Mouse (Mus musculus) kidney, postnatal 4 days (tissue): ENCODE measurements around the gene Agr3.
A peak's percentile ranks its signal among the peaks of the same experiment; 100 is the strongest.

Experiments
- DNase-seq, 2 experiments: peaks; one replicate each; pipeline ENCODE4 v3.0.0; 2021; ENCODE audit warnings: mixed read lengths in 2 of 2

Gene Agr3

GRCm38 (mm10) chr12:35925402-35925801 is at the start of gene Agr3:
Gene Agr3 (plus strand): TSS chr12:35925620.
- DNase-seq = no peak

GRCm38 (mm10) chr12:35884892-35885558 is 40.4 kb upstream of the Agr3 start:
- peak; percentile 56 to 62 for DNase-seq

GRCm38 (mm10) chr12:35889383-35889782 is 36.0 kb upstream of the Agr3 start:
- DNase-seq = no peak

GRCm38 (mm10) chr12:35890756-35891155 is 34.7 kb upstream of the Agr3 start:
- DNase-seq = no peak

DNA sequence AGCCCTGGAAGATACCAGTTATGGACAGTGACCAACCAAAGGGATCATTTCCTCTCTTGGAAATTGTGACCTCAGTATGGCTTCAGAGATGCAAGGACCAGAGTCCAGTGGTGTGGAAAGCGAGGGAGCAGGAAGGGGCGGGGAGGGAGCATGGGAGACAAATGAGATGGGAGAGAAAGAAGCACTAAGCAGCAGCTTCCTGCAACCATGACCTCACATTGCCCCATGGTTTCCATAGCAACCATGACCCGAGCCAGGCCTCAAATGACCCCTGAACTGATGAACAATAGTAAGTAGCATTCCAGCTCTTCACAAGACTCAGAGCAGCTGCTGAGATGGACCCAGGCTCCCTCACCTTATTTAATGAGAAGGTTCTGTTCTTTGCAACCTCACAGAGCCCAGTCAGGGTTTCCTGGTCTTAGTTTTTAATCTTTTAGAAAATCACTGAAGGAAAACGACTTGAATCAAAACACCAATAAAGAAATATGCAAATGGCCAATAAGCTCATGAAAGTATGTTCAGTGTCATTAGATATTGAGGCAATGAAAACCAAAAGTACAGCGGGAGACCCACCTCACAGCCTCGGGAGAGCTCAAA is 31.0 kb upstream of the Agr3 start:
- peak; percentile 30 to 34 for DNase-seq

DNA sequence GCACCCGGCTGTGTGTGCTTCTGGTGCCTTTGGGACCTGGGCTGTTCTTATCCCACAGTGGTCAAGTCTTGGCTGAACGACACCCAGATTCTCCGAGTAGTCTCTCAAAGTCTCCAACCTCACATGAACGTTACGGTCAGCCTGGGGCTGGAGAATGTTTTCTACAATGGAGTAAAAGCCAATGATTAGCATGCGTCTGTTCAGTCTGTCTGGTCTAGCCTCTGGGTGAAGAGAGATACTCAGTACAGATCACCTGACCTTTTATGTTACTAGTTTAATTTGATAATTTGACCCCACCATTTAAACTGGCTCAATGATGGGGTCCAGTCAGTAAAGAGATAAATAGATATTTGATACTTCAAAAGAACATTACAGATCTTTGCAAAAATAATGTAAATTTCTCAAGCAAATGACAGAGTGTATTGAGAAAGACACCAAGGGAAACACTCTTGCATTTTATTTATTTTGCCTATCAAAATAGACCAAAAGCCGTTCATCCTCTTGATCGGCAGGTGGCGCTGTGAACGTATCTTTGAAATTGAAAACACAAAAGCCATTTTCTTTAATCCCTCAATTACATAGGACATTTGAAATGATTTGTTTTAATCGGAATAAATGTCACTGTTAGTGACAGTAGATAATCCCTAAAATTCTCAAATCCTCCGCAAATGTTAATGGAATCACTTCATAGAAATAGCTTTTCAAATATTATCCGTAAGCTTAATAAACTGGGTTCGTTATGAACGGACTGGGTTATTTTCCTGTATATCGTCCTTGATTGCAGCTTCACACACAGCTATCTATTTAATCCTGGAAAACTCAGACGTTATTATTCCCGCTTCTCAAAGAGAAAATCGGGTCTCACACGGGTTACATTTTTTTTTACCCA is 29.3 kb upstream of the Agr3 start:
- peak; percentile 79 to 80 for DNase-seq

- DNase-seq = no peak
Observed at GRCm38 (mm10) chr12:35896764-35897282, 28.6 kb upstream of the Agr3 start.

- no peak for DNase-seq
Observed at GRCm38 (mm10) chr12:35910632-35911031, 14.8 kb upstream of the Agr3 start.

GRCm38 (mm10) chr12:35915813-35916212 is 9.6 kb upstream of the Agr3 start:
- no peak for DNase-seq

DNA sequence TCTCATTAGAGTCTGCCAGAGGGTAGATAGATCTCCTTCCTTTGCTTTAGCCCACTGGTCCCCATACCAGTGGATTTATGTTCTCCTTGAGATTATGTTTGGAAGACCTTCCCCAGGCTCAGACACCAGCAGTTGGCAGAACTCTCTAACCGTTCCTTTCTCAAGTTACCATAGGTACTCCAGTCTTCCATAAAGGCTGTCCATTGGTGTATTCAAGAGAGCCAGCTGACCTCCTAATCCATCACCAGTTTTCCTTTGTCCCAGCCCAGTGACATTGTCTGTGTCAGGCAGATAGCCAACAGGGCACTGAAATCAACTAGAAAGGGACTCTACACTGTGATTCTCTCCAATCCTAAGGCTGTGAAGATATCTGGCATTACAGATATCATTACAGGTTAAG is 9.0 kb upstream of the Agr3 start:
- no peak for DNase-seq

DNA sequence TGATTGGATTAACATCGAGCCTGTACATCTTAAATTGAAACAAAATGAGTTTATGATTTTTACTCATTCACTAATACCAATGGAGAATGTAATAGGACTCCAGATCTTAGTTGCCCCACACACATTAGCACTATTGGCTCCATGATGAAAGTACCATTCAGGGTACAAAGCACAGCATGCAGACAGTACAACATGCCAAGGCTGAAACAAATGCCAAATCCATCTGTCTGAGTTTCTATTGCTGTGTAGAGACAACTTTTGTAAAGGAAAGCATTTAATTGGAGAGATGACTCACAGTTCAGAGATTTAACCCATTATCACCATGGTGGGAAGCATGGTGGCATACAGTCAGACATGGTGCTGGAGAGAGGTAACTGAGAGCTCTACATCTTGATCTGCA is 7.4 kb upstream of the Agr3 start:
- DNase-seq = no peak

DNA sequence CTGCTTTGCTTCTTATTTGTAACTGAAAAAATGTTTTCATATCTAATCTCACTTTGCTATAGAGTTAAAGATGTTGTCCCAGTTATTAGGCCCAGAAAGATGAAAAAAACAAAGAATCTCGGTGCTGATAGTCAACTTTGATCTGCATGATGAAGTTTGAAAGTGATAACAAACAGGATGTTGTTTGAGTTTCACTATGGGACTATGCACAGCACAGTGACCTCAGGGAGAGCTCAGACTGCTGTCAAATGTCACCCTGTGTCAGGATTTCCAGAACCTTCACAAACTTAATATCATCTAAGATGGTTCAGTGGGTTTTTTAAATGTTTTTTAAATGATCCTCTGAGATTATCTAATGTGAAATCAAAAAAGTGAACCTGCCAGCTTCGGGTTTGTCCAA is 2.4 kb downstream of the Agr3 start:
- DNase-seq = no peak

DNA sequence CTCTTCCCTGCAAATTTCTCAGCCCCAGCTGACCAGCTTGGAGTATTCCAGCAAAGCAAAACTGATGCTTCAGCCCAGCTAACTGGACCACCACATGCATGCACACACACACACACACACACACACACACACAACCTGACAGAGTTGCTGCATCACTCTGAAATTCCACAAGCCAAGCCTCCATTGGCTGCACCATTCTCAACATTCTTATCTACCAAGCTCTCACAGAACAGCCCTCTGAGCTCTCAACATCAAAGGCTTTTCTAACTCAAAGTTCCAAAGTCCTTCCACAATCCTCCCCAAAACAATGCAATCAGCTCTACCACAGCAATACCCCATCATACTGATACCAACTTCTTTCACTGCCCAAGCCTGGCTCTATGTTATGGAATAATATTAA is 7.4 kb downstream of the Agr3 start:
- DNase-seq = no peak

- DNase-seq = no peak
Observed at GRCm38 (mm10) chr12:35951757-35952156, 26.3 kb downstream of the Agr3 start.

DNA sequence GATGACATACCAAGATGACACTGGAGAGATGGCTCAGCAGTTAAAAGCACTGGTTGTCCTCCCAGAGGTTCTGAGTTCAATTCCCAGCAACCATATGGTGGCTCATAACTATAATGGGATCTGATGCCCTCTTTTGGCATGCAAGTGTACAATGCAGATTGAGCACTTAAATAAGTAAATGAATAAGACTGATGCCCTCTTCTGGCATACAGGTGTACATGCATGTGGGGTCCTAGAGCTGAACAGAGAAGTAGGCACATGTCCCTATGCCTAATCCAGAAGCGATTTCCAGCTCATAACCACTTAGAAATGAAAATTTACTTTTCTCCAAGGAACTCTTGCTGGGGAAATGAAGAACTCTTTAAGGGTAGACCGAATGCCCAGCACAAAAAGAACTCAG is 31.8 kb downstream of the Agr3 start:
- DNase-seq = no peak

GRCm38 (mm10) chr12:35966098-35966767 is 40.8 kb downstream of the Agr3 start:
- DNase-seq = no peak

- DNase-seq = no peak
Observed at GRCm38 (mm10) chr12:35966768-35967141, 41.3 kb downstream of the Agr3 start.

DNA sequence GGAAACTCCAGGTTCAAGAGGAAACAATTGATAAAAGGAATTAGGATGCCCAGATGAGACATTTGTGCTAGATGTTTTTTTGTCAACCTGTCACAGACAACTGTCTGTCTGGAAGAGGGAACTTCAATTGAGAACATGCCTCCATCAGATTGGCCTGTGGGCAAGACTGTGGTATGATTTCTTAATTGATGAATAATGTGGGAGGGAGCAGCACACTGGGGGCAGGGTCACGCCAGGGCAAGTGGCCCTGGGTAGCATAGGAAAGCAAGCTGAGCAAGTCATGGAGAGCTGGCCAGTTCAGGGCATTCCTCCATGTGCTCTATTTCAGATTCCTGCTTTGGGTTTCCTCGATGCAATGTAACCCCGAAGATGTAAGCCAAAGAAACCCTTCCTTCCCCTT is 50.5 kb downstream of the Agr3 start:
- no peak for DNase-seq

GRCm38 (mm10) chr12:35977633-35978246 is 52.3 kb downstream of the Agr3 start:
- DNase-seq = no peak

DNA sequence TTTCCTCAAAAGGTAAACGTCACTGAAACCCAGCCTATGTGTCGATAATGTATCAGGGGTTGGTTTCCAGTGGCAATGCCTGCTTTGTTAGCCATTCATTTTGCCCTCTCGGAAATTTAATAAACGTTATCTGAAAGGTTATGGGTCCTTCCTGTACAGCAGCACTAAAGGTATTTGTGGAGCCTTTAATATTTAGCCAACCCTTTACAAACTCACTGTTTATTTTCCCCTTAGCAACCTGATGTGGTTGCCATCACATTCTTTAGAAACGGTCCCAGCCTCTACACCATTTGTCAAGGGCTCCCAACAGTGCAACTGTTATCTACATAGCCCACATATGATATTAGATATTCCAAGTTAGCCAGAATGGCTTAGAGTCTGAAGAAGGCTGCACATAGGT is 54.2 kb downstream of the Agr3 start:
- DNase-seq = no peak

DNA sequence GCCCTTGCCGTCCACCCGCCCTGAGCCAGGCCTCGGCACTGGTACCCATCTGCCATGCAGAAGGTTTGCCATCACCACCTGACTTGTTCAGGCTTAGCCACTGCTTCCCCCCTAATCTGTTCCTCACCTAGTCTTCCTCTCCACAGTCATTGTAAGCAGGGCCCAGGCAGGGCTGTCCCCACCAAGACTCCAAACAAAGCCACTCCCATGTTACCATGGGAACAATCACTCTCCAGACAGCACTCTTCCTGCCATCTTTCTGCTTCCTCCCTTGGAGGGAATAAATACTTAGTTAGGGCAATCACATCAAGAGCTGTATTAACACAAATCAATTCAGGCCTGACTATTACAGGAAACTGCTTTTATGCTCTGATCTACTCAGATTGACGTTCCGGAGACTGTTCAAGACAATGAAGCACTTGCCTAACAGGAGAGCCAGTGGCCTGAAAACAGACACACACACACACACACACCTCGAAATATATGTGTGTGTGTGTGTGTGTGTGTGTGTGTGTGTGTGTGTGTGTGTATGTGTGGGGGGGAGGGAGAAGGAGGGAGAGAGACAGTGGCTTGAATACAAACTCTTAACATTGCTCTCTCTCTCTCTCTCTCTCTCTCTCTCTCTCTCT is 56.4 kb downstream of the Agr3 start:
- peak; percentile 17 to 22 for DNase-seq

GRCm38 (mm10) chr12:35983472-35983871 is 58.1 kb downstream of the Agr3 start:
- no peak for DNase-seq
